Mouse (Mus musculus) embryonic stem cell, embryonic (primary cell): Measurements from ENCODE around the gene Muc5ac.
"Not testable (repeated sequence)": the region's sequence is repeated elsewhere in the genome, so short reads cannot be mapped to it uniquely, and the experiment has no call there.

Source experiments
- CTCF ChIA-PET, 4 experiments: fragments of 300-600 bp in 2 of 4; fragments of 350-600 bp in 2 of 4; sonication (Branson Sonifier 250); formaldehyde crosslinking; loops; one replicate each; lab custom pipeline; 2022; ENCODE audit warnings: inconsistent platforms in 2 of 4; lab: Charles Lee
- POLR2A ChIA-PET, 4 experiments: fragments of 300-600 bp in 2 of 4; fragments of 350-600 bp in 2 of 4; sonication (Branson Sonifier 250); formaldehyde crosslinking; loops; one replicate each; lab custom pipeline; 2022; ENCODE audit warnings: antibody characterized with exemption in 4 of 4, inconsistent platforms in 1 of 4; lab: Charles Lee

The Muc5ac gene

DNA sequence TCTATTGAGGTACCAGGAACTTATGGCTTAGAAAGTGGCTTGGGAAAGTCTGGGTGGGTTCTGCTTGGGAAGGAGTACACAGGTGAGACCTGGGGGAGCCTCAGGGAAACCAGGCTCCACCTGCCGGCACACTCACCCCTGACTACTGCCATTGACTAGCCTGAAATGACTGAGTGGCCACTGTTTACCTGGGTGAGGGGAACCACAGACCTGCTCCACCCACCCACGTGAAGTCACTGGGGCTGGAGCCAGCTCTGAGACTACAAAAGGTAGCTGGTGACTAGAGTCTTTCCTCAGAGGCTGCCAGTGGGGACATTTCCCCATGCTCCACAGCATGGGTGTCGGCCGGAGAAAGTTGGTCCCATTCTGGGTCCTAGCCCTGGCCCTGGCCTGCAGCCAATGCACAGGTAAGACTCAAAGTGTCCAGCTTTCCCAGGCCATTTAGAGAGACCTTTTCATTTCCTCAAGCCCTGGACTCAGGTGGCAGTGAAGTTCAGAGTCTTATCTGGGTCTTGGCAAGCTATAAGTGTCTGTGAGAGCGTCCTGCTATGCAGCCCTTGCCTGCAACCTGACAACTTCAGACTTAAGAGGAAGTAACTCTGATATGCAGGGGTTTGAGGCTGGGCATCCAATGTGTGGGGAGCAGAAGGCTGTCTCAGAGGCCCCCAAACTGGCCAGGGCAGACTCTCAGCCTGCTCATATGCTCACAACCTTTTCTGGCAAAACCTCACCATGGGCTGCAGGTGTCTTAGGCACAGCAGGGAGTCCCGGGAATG lies at the start of gene Muc5ac:
Gene Muc5ac, plus strand, starts transcription at position 296 of the 776 bp plus-strand sequence.
- CTCF ChIA-PET = interaction anchor here in 1 of 4 experiments (1.0 kb wide), 1 partner anchor 33 kb away, joined by 3 read pairs; no protein-coding TSS in a partner anchor
- POLR2A ChIA-PET = no interaction called here

- POLR2A ChIA-PET = interaction anchor here in 1 of 4 experiments (0.6 kb wide), 1 partner anchor 740 kb away, joined by 3 read pairs; no protein-coding TSS in a partner anchor
- CTCF ChIA-PET = interaction anchor here in 1 of 4 experiments (1.2 kb wide), 1 partner anchor 8 kb away, joined by 3 read pairs; no protein-coding TSS in a partner anchor
These were observed 41.2 kb upstream of the Muc5ac start for GRCm38 (mm10) chr7:141747451-141748100.

- CTCF ChIA-PET = no interaction called here
- POLR2A ChIA-PET = no interaction called here
These were observed 36.3 kb upstream of the Muc5ac start for GRCm38 (mm10) chr7:141752513-141752912.

GRCm38 (mm10) chr7:141755831-141756230 lies 32.9 kb upstream of the Muc5ac start:
- ChIA-PET CTCF (interaction anchor here (0.6 to 2.0 kb wide), 55 partner anchors 9 to 1683 kb away, joined by 3 to 10 read pairs (median 4); partner anchors contain the start of gene Dusp8 (in 1 of the 4)), POLR2A (interaction anchor here (0.5 to 1.7 kb wide), 6 partner anchors 9 to 494 kb away, joined by 3 to 8 read pairs (median 4); no protein-coding TSS in a partner anchor)

DNA sequence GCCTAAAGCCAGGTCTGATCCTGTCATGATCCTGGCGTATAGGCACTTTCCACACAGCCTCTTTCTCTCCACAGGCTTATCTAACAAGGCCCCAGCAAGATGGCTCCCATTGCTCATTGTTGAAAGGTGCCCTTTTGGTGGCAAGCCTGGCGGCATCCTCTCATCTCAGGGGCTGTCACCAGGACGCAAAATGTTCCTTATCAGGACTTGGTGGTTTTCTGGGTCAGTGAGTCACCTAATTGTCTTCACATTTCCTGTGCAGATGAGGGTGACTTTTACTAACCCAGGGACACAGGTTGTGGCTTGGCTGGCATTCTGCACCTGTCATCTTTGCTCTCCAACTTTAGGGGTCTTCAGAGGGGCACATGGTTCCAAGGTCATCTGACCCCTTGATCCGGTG lies 30.5 kb upstream of the Muc5ac start:
- ChIA-PET CTCF (no interaction called here), POLR2A (interaction anchor here in 1 of 4 experiments (0.6 kb wide), 1 partner anchor 206 kb away, joined by 3 read pairs; no protein-coding TSS in a partner anchor)

DNA sequence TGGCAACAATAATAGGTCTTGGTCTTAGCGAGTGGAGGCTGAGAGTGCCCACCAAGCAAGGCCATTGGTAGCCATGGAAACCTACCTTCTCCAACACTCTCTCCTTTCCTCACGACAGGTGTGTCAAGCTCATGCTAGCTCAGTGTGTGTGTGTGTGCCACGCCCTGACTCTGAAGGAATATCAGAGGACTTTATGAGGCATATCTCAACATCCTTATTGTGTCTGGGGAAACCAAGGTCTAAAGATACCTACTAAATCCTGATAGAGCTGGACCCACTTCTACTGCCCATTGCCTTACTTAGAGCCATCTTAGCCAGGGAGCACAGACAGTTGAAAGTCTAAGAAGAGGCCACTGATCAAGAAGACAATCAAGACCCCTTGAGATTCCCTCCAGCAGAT lies 18.3 kb upstream of the Muc5ac start:
- POLR2A ChIA-PET = no interaction called here
- CTCF ChIA-PET = interaction anchor here in 2 of 4 experiments (1.3 to 2.5 kb wide), 2 partner anchors 15 kb away, joined by 4 to 10 read pairs; no protein-coding TSS in a partner anchor

GRCm38 (mm10) chr7:141770988-141771387 lies 17.8 kb upstream of the Muc5ac start:
- ChIA-PET CTCF (interaction anchor here in 2 of 4 experiments (1.3 to 2.5 kb wide), 2 partner anchors 15 kb away, joined by 4 to 10 read pairs; no protein-coding TSS in a partner anchor), POLR2A (interaction anchor here in 1 of 4 experiments (0.8 to 0.9 kb wide), 2 partner anchors 10 to 137 kb away, joined by 3 read pairs; no protein-coding TSS in a partner anchor)

DNA sequence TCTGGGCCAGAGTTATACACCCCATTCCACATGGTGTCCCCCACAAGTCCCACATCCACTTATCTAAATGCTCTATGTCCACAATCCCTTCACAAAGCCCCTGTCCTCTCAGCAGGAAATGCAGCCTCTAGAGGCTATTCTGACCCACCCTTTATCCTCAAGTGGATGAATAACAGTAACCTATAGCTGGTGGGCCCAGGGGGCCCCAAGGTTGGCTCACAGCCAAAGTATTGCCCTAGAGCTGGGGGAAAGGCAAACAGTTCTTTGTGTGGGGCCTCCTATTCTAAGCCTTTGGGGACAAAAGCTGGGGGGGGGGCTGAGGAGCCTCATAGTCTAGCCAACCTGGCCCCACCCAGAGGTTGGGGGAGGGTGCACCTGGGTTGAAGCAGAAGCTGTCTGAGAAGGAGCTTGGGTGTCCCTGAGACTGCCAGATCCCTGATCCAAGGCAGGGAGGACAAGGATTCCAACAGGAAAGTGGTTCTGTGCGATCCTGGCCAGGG lies 16.7 kb upstream of the Muc5ac start:
- CTCF ChIA-PET = interaction anchor here in 3 of 4 experiments (0.8 to 2.5 kb wide), 3 partner anchors 16 to 101 kb away, joined by 3 to 10 read pairs (median 4); no protein-coding TSS in a partner anchor
- POLR2A ChIA-PET = interaction anchor here in 1 of 4 experiments (0.9 to 1.0 kb wide), 2 partner anchors 8 to 164 kb away, joined by 3 read pairs; no protein-coding TSS in a partner anchor

GRCm38 (mm10) chr7:141774855-141775254 lies 13.9 kb upstream of the Muc5ac start:
- CTCF ChIA-PET = no interaction called here
- POLR2A ChIA-PET = no interaction called here

GRCm38 (mm10) chr7:141776199-141776598 lies 12.6 kb upstream of the Muc5ac start:
- POLR2A ChIA-PET = no interaction called here
- CTCF ChIA-PET = interaction anchor here in 1 of 4 experiments (1.1 kb wide), 1 partner anchor 21 kb away, joined by 4 read pairs; no protein-coding TSS in a partner anchor

DNA sequence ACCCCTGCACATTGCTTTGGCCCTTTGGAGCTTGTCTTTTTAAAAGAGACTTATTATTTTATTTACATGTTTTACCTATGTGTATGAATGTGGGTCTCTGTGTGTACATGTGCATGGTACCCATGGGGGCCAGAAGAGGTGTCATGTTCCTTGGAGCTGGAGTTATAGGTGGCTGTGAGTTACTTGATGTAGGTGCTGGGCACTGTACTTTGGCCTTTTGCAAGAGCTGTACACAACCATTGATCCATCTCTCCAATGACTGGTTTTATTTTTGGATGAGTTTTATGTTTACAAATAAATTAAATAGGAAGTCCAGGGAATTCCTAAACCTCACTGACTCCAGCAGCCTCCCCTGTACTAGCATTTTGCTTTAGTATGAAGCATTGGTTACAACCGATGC lies 5.5 kb downstream of the Muc5ac start:
- POLR2A ChIA-PET = interaction anchor here in 1 of 4 experiments (0.5 kb wide), 1 partner anchor 11 kb away, joined by 3 read pairs; no protein-coding TSS in a partner anchor

DNA sequence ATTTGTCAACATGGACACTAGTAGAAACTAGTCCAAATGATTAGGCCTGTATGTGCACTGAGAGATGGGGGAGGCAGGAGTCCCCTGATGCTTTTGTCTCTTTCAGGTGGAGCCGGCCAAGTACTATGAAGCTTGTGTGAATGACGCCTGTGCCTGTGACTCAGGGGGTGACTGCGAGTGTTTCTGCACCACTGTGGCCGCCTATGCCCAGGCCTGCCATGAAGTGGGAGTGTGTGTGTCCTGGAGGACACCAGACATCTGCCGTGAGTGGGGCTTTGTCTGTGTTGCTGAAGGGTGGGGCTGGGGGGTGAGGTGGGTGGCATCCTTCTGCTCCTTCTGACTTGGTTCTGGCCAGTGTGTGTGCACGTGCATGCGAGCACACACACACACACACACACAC lies 14.4 kb downstream of the Muc5ac start:
- ChIA-PET CTCF (interaction anchor here in 1 of 4 experiments (0.6 kb wide), 1 partner anchor 1713 kb away, joined by 5 read pairs; no protein-coding TSS in a partner anchor), POLR2A (no interaction called here)

More for the DNA sequence above, 5.5 kb downstream of the Muc5ac start:
- CTCF ChIA-PET = interaction anchor here in 1 of 4 experiments (0.6 kb wide), 1 partner anchor 1346 kb away, joined by 4 read pairs; no protein-coding TSS in a partner anchor

DNA sequence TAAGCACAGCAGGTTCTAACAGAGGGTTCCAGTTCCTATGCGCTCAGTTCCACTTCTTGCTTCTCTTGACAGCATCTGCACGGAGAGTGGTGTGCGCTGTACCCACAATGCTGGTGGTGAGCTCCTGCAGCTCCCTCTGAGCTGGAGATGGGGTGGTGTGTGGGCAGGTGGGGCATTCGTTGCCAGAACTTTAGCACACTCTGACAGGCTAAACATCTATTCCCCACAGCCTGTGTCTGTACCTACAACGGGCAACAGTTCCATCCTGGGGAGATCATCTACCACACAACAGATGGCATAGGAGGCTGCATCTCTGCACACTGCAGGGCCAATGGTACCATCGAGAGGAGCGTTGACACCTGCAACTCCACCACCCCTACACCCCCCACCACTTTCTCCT lies 16.6 kb downstream of the Muc5ac start:
- ChIA-PET POLR2A (no interaction called here), CTCF (interaction anchor here in 1 of 4 experiments (0.7 kb wide), 1 partner anchor 50 kb away, joined by 7 read pairs; no protein-coding TSS in a partner anchor)

GRCm38 (mm10) chr7:141807823-141808222 lies 19.1 kb downstream of the Muc5ac start:
- POLR2A ChIA-PET, CTCF ChIA-PET: not testable (repeated sequence)

- CTCF ChIA-PET, POLR2A ChIA-PET: not testable (repeated sequence)
These were observed 21.2 kb downstream of the Muc5ac start for GRCm38 (mm10) chr7:141809933-141810332.

DNA sequence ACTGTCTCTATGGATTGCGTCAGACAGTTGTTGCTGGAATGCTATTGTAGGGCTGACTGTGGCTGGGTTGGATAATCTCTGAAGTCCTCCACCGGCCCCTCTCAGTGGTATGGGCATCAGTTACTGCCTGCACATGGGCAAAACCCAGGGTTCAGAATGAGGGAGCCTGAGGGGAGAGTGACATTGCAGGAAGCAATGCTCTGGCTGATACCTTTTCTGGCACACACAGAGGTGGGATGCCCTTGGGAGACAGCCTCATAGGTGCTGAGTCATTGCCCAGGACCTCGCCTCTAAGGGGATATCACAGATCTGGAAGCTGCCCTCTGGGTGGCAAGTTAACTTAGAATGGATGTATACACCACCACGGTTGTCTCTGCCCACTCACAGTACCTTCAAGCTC lies 24.5 kb downstream of the Muc5ac start:
- CTCF ChIA-PET = no interaction called here

DNA sequence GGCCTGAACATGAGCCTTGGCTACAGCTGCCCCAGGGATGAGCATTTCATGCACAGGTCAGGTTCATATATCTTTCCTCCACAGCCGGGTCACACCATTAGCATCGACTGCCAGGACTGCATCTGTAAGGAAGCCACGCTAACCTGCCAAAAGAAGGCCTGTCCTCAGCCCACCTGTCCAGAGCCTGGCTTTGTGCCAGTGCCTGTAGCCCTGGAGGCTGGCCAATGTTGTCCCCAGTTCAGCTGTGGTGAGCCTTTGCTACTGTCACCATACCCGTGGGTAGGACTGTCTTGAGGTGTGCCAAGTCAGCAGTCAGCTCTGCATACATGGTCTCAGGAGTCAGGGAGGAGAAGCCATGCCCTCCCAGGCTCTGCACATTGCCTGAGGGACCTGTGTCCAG lies 26.6 kb downstream of the Muc5ac start:
- POLR2A ChIA-PET = interaction anchor here in 1 of 4 experiments (2.0 kb wide), 1 partner anchor 87 kb away, joined by 4 read pairs; no protein-coding TSS in a partner anchor

More for the DNA sequence above, 24.5 kb downstream of the Muc5ac start:
- POLR2A ChIA-PET = interaction anchor here in 1 of 4 experiments (1.3 kb wide), 1 partner anchor 33 kb away, joined by 3 read pairs; no protein-coding TSS in a partner anchor

GRCm38 (mm10) chr7:141817355-141818075 lies 28.7 kb downstream of the Muc5ac start:
- CTCF ChIA-PET = interaction anchor here in 1 of 4 experiments (1.0 kb wide), 1 partner anchor 62 kb away, joined by 4 read pairs; no protein-coding TSS in a partner anchor
- POLR2A ChIA-PET = interaction anchor here in 1 of 4 experiments (2.0 kb wide), 1 partner anchor 85 kb away, joined by 4 read pairs; no protein-coding TSS in a partner anchor

More for the DNA sequence above, 26.6 kb downstream of the Muc5ac start:
- CTCF ChIA-PET = no interaction called here
